Mouse (Mus musculus): ENCODE results near the gene Rplp2. TPM values are rescaled to one million over a fixed set of nuclear protein-coding genes. Genes with fewer than 3 reads are reported as not detected.
"Not testable (repeated sequence)": the region's sequence is repeated elsewhere in the genome, so short reads cannot be mapped to it uniquely, and the experiment has no call there.

The Rplp2 gene
- polyA plus RNA-seq, 1 experiment: 779 TPM

DNA sequence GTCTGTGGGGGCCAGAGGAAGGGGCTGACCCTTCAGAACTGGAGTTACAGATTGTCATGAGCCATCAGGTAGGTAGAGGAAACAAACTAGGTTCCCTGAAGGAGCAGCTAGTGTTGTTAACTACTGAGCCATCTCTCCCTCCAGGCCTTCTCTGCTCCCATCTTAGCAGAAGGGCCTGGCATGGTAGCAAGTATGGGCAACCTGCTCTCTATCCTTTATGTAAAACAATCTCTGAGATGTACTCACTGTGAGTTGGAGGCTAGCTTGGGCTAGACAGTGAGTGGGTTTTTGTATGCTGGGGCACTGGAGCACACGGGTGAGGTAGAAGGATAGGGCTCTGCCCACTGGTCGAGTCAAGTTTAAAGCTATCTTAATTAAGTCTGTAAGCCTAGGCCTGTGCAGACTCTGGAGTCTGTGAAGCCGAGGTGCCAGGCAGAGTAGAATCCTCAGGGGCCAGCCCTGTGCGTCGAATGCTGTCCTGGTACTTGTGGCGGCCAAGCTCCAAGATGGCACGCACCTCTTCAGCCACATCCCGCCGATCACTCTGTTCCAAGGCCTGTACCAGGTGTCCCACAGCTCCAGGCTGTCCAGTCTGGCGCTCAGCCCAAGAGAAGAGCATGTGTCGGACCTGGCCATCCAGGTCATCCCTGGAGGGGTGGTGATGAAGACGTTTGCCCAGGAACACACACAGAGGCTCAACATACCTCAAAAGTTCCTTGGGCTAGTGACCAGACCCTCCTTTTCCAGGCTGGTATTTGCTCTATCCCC, 8.8 kb upstream of the Rplp2 start:
- DNase-seq (ENCODE audit: low read depth): no peak
- TF ChIP-seq CTCF (IDR thresholded peaks at IDR 0.05; ENCODE audit: borderline replicate concordance, extremely low read depth, insufficient read depth, insufficient read length) (no peak), POLR2A (IDR thresholded peaks at IDR 0.05; ENCODE audit: borderline replicate concordance, extremely low read depth, insufficient read depth, insufficient read length, poor library complexity, severe bottlenecking) (no peak)

- no peak for DNase-seq (ENCODE audit: low read depth)
- no peak for TF ChIP-seq CTCF (IDR thresholded peaks at IDR 0.05; ENCODE audit: borderline replicate concordance, extremely low read depth, insufficient read depth, insufficient read length)
- TF ChIP-seq POLR2A (IDR thresholded peaks at IDR 0.05; ENCODE audit: borderline replicate concordance, extremely low read depth, insufficient read depth, insufficient read length, poor library complexity, severe bottlenecking): no peak
Observed at GRCm38 (mm10) chr7:141439140-141439679, 8.0 kb upstream of the Rplp2 start.

DNA sequence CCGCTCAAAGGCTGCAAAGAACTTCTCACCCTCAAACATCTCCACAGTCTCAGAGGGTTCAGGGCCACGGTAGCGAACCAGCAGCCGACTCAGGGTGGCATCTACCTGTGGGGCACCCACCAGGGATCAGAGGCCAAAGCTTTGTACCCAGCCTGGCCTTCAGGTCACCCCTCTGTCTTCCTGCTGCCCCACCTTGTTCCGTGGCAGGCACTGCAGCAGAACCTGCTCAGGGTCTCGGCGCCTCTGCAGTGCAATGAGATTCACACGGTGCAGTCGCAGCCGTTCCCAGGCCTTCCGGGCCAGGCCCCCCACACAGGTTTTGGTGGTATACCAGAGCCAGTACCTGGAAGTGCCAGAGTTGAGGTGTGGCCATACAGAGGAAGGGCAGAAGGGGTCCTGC, 7.4 kb upstream of the Rplp2 start:
- TF ChIP-seq POLR2A (IDR thresholded peaks at IDR 0.05; ENCODE audit: borderline replicate concordance, extremely low read depth, insufficient read depth, insufficient read length, poor library complexity, severe bottlenecking): no peak
- TF ChIP-seq CTCF (IDR thresholded peaks at IDR 0.05; ENCODE audit: borderline replicate concordance, extremely low read depth, insufficient read depth, insufficient read length): no peak
- DNase-seq (ENCODE audit: low read depth): no peak

DNA sequence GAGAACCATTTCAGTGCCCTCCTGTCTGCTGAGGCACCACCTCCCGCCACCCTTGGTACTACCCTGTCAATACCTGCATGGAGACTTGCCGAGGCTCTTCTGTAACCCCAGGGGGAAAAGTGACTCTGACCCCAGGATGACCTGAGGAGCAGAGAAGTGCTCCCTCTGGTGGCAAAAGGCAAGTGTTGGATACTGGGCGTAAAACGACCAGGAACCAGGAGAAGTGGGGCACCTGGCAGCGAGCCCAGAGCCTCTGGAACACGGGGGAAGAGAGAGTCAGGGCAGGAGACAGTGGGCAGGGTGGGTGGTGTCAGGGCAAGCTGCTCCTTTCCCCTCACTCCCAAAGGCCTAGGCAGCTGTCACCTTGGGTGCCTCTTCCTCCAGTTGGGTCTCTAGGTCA, 6.6 kb upstream of the Rplp2 start:
- DNase-seq (ENCODE audit: low read depth): peak; percentile 45
- TF ChIP-seq POLR2A (IDR thresholded peaks at IDR 0.05; ENCODE audit: borderline replicate concordance, extremely low read depth, insufficient read depth, insufficient read length, poor library complexity, severe bottlenecking) (no peak), CTCF (IDR thresholded peaks at IDR 0.05; ENCODE audit: borderline replicate concordance, extremely low read depth, insufficient read depth, insufficient read length) (peak; percentile 64; the same call in 1 of the 2 replicates)

DNA sequence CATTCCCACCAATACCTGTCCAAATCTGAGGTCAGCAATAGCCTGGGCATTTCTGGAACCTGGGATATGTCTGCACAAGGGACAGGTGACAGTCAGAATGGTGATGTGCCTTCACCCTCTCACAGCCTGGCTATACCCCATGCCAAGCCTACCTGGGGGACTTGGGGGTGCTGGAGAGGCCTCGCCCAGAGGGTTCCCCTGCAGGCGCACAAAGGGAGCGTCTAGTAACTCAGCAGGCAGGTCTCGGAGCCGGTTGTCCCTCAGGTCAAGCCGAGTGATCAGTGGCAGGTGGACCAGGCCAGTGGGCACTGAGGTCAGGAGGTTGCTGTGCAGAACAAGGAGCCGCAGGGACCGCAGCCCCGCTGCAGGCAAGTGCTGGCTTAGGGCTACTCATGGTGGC, 5.7 kb upstream of the Rplp2 start:
- TF ChIP-seq POLR2A (IDR thresholded peaks at IDR 0.05; ENCODE audit: borderline replicate concordance, extremely low read depth, insufficient read depth, insufficient read length, poor library complexity, severe bottlenecking) (no peak), CTCF (IDR thresholded peaks at IDR 0.05; ENCODE audit: borderline replicate concordance, extremely low read depth, insufficient read depth, insufficient read length) (no peak)

DNA sequence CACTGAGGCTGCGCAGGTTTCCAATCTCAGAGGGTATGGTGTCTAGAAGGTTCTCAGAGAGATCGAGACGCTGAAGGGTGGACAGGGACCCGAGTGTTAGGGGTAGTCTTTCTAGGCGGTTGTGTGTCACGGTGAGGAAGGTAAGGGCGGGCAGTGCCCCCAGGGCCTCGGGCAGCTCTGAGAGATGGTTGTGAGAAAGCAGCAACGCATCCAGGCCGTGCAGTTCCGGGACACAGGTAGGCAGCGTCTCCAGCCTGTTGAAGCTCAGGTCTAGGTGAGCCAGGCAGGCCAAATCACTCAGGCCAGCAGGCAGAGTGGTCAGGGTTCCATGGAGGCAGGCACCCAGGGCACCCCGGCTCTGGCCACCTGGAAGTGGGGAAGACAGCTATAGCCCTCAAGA, 5.0 kb upstream of the Rplp2 start:
- TF ChIP-seq POLR2A (IDR thresholded peaks at IDR 0.05; ENCODE audit: borderline replicate concordance, extremely low read depth, insufficient read depth, insufficient read length, poor library complexity, severe bottlenecking) (no peak), CTCF (IDR thresholded peaks at IDR 0.05; ENCODE audit: borderline replicate concordance, extremely low read depth, insufficient read depth, insufficient read length) (no peak)
- DNase-seq (ENCODE audit: low read depth): no peak

More for the DNA sequence above, 5.7 kb upstream of the Rplp2 start:
- DNase-seq (ENCODE audit: low read depth): no peak

DNA sequence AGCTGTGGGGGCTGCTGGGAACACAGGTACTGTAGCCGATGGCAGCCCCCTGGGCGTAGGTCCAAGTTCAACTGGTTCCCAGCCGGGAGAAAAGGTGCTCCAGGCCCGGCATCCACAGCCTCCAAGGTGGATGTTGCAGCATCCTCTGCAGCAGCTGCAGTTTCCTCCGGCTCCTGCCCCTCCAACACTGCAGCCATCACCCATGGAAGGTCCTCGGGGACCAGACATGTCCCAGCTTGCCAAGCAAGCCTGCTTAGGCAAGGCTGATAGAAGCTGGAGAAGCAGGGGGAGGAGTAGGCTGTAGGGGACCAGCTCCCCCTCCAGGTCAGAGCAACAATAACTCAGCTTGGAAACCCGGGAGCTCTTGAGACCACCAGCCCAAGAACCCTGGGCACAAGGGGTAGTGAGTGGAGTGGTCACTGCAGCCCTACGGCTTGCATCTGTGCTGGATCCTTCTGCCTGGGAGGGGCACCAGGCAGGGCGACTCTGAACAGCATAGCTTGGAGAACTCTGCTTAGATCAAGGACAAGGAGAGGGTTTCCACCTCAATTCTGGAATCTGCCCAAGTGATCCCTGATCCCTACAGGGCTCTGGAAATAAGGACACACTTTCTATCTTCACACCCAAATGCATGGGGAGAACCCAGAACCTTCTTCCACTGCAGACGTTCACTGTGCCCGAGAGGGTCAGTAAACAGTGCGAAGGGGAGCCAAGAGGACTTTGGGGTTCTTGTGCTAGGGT, 3.9 kb upstream of the Rplp2 start:
- peak; percentile 77 for DNase-seq (ENCODE audit: low read depth)
- 0 out of 2 replicates have a peak, but pooled peaks have one; percentile 19 for TF ChIP-seq CTCF (IDR thresholded peaks at IDR 0.05; ENCODE audit: borderline replicate concordance, extremely low read depth, insufficient read depth, insufficient read length)
- no peak for TF ChIP-seq POLR2A (IDR thresholded peaks at IDR 0.05; ENCODE audit: borderline replicate concordance, extremely low read depth, insufficient read depth, insufficient read length, poor library complexity, severe bottlenecking)

DNA sequence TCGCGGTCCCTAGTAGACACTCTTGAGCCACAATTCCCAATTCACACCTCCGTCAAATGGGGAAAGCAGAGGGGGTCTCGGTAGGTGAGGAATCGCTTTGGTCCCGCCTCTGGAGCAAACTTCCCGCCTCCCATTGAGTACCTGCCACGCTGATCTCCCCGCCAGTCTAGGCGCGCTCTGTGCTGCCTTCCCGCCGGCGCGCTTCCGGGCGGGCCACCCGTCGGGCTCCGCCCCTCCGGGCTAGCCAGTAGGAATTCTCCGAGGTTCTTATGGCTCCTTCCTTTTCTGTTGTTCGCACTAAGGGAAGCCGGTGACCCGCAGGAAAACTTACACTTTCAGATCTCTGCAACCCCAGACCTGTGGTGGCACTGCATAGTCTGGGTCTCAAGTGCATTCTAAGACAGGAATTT, 3.3 kb upstream of the Rplp2 start, which contains the start of gene Pidd1:
TSS of gene Pidd1 (minus strand) at position 198 of the 410 bp plus-strand sequence.
- peak; percentile 86 for DNase-seq (ENCODE audit: low read depth)

GRCm38 (mm10) chr7:141446374-141446773, 796 bp upstream of the Rplp2 start:
- not testable (repeated sequence) for DNase-seq (ENCODE audit: low read depth)

More for the DNA sequence above, 3.3 kb upstream of the Rplp2 start, which contains the start of gene Pidd1:
- TF ChIP-seq CTCF (IDR thresholded peaks at IDR 0.05; ENCODE audit: borderline replicate concordance, extremely low read depth, insufficient read depth, insufficient read length): no peak
- TF ChIP-seq POLR2A (IDR thresholded peaks at IDR 0.05; ENCODE audit: borderline replicate concordance, extremely low read depth, insufficient read depth, insufficient read length, poor library complexity, severe bottlenecking): peak; percentile 44; the same call in 1 of the 2 replicates

GRCm38 (mm10) chr7:141451928-141452327, 4.8 kb downstream of the Rplp2 start:
- TF ChIP-seq CTCF (IDR thresholded peaks at IDR 0.05; ENCODE audit: borderline replicate concordance, extremely low read depth, insufficient read depth, insufficient read length) (no peak), POLR2A (IDR thresholded peaks at IDR 0.05; ENCODE audit: borderline replicate concordance, extremely low read depth, insufficient read depth, insufficient read length, poor library complexity, severe bottlenecking) (no peak)
- no peak for DNase-seq (ENCODE audit: low read depth)

- TF ChIP-seq POLR2A (IDR thresholded peaks at IDR 0.05; ENCODE audit: borderline replicate concordance, extremely low read depth, insufficient read depth, insufficient read length, poor library complexity, severe bottlenecking) (no peak), CTCF (IDR thresholded peaks at IDR 0.05; ENCODE audit: borderline replicate concordance, extremely low read depth, insufficient read depth, insufficient read length) (no peak)
- no peak for DNase-seq (ENCODE audit: low read depth)
Observed at GRCm38 (mm10) chr7:141453636-141454035, 6.5 kb downstream of the Rplp2 start.
